ENCODE assay signal across 8 mouse cellular contexts in the genomic region with DNA sequence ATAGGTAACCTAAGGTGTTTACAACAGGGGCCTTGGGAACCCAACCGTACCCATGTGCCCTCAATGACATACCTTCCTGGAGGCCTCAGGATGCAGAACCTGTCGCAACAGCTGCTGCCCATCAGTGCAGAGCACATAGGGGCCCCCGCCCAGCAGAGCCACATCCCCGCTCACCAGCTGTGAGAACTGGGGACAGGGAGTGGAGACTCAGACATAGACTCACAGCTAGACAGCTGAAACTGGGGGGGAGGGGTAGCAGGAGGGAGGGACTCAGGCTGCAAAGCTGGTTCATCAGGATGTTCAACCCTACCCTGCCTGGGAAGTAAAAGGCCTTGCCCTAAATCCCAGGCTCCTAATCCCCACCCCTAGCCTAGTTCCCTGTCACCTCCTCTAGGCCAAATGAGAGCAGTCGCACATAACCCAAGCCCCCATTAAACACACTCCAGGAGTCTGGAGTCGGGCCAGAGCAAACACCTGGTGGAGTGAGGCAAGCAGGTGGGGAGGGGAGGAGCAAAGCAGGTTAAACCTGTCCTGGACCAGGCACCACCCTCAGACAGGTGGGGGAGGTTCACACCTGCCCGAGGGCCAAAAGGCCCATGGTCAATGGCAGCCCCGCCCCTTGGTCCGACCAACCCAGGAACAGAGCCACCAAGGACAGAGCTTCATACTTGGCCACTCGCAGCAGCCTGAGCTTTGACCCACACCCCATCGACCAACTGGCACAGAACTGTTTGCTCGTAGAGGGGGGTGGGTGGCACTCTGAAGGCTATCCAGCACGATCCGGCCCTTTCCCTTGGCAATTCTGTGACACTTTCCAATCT. TPM values are rescaled to one million over a fixed set of nuclear protein-coding genes. Genes with fewer than 3 reads are reported as not detected.
DNase-seq lines count a peak whose midpoint lies in the region; ATAC-seq and TF ChIP-seq lines count a peak whose summit lies in the region.

No protein-coding gene starts in this region.

- H3K27ac ChIP-seq in kidney, embryonic 14.5 days (ENCODE audit: low read depth, low read length) = peak overlapping the region; percentile 60
- peak overlapping the region; percentile 93 for H3K27ac ChIP-seq in lung, embryonic 14.5 days (ENCODE audit: low read depth)
- no peak overlapping the region for H3K27ac ChIP-seq in layer of hippocampus, adult 2 months

- WGBS in kidney, embryonic 14.5 days = 14% methylated on average over 14 of the region's 14 CpGs
- 12% methylated on average over 14 of the region's 14 CpGs for WGBS in lung, embryonic 14.5 days

- H3K4me3 ChIP-seq in kidney, embryonic 14.5 days (ENCODE audit: low read length) = peak overlapping the region; percentile 55; the same call in 1 of the 2 replicates
- H3K4me3 ChIP-seq in lung, embryonic 14.5 days (ENCODE audit: low read depth, low read length) = peak overlapping the region; percentile 55
- no peak overlapping the region for H3K4me3 ChIP-seq in layer of hippocampus, adult 2 months

- DNase-seq in testis, postnatal 14 days (ENCODE audit: low spot score) = peak; percentile 57
- no peak for DNase-seq in testis, postnatal 10 days (ENCODE audit: low spot score)
- peak; percentile 84 for DNase-seq in lung, embryonic 14.5 days
- DNase-seq in urinary bladder, postnatal 4 days (ENCODE audit: low spot score in 2 of 2) = peak; percentile 75 to 79
- DNase-seq in right cerebral cortex, postnatal 14 days = no peak
- no peak for DNase-seq in layer of hippocampus, adult 2 months (ENCODE audit: low spot score in 2 of 2)

- peaks cover 21% of the 10 kb centered on the region for H3K36me3 ChIP-seq in kidney, embryonic 14.5 days (ENCODE audit: control insufficient read depth, insufficient read depth, low read length)
- peaks cover 36% of the 10 kb centered on the region for H3K36me3 ChIP-seq in lung, embryonic 14.5 days (ENCODE audit: insufficient read depth)

- H3K4me1 ChIP-seq in kidney, embryonic 14.5 days (ENCODE audit: control insufficient read depth, insufficient read depth, low read length) = peaks cover 17% of the 10 kb centered on the region
- H3K4me1 ChIP-seq in lung, embryonic 14.5 days (ENCODE audit: insufficient read depth) = 0 out of 2 replicates have a peak, but pooled peaks cover 4% of the 10 kb centered on the region

- H3K27me3 ChIP-seq in kidney, embryonic 14.5 days (ENCODE audit: control insufficient read depth, insufficient read depth, low read length) = peaks cover 32% of the 10 kb centered on the region
- peaks cover 39% of the 10 kb centered on the region for H3K27me3 ChIP-seq in lung, embryonic 14.5 days (ENCODE audit: insufficient read depth, low read length)

- H3K9ac ChIP-seq in kidney, embryonic 14.5 days (ENCODE audit: low read depth, low read length) = 0 out of 2 replicates have a peak overlapping the region, but pooled peaks have one; percentile 57
- peak overlapping the region; percentile 62; the same call in 1 of the 2 replicates for H3K9ac ChIP-seq in lung, embryonic 14.5 days

- peak; percentile 54 for ATAC-seq in kidney, embryonic 14.5 days (ENCODE audit: low FRiP score, low TSS enrichment)
- ATAC-seq in lung, embryonic 14.5 days (ENCODE audit: insufficient read depth) = peak; percentile 71
- no peak for ATAC-seq in megakaryocyte, adult 5-6 weeks (ENCODE audit: poor library complexity, severe bottlenecking)

- H3K9me3 ChIP-seq in kidney, embryonic 14.5 days (ENCODE audit: control insufficient read depth, low read length) = no peaks in the 10 kb centered on the region
- H3K9me3 ChIP-seq in lung, embryonic 14.5 days (ENCODE audit: low read depth, low read length) = no peaks in the 10 kb centered on the region

- TF ChIP-seq CTCF in lung, embryonic 14.5 days (IDR thresholded peaks at IDR 0.05; ENCODE audit: low read depth) = no peak
- no peak for TF ChIP-seq CTCF in layer of hippocampus, adult 2 months (conservative IDR thresholded peaks at IDR 0.05)

- peak overlapping the region; percentile 86 for H3K4me2 ChIP-seq in kidney, embryonic 14.5 days (replicated peaks; ENCODE audit: low read depth, low read length)
- peak overlapping the region; percentile 76 for H3K4me2 ChIP-seq in lung, embryonic 14.5 days

RNA-seq across cellular contexts. Expression of a gene that starts 1.8 kb away (rescaled TPM):
- 5.6 and 9.1 TPM in 2 replicates for polyA plus RNA-seq in kidney, embryonic 14.5 days (2014; fragmentation: Nextera tagmentation; extraction: Ambion mirVana)
- polyA plus RNA-seq in lung, embryonic 14.5 days (2014; fragmentation: Nextera tagmentation; extraction: Ambion mirVana) = 29.6 and 31.1 TPM in 2 replicates
- under 1 TPM; 0.39 to 0.67 TPM for total RNA-seq in layer of hippocampus, adult 2 months (2021)
- total RNA-seq in megakaryocyte, adult 5-6 weeks (2015) = not detected in 2 replicates
- not detected in 2 replicates for total RNA-seq in megakaryocyte, adult 5-6 weeks (2017)

RNA-seq across cellular contexts. Expression of a gene that starts 15.2 kb away (rescaled TPM):
- 2.7 and 6.6 TPM in 2 replicates for polyA plus RNA-seq in kidney, embryonic 14.5 days (2014; fragmentation: Nextera tagmentation; extraction: Ambion mirVana)
- 3.5 and 3.8 TPM in 2 replicates for polyA plus RNA-seq in lung, embryonic 14.5 days (2014; fragmentation: Nextera tagmentation; extraction: Ambion mirVana)
- 10 to 100 TPM; 21.7 to 21.8 TPM for total RNA-seq in layer of hippocampus, adult 2 months (2021)
- 13.8 and 15.8 TPM in 2 replicates for total RNA-seq in megakaryocyte, adult 5-6 weeks (2015)
- total RNA-seq in megakaryocyte, adult 5-6 weeks (2017) = 12.9 and 15.8 TPM in 2 replicates

RNA-seq across cellular contexts. Expression of a gene that starts 33.7 kb away (rescaled TPM):
- 87.4 and 90.3 TPM in 2 replicates for polyA plus RNA-seq in kidney, embryonic 14.5 days (2014; fragmentation: Nextera tagmentation; extraction: Ambion mirVana)
- polyA plus RNA-seq in lung, embryonic 14.5 days (2014; fragmentation: Nextera tagmentation; extraction: Ambion mirVana) = 80.6 and 85.0 TPM in 2 replicates
- total RNA-seq in layer of hippocampus, adult 2 months (2021) = 10 to 100 TPM; 24.6 to 26.7 TPM
- 9.7 and 10.3 TPM in 2 replicates for total RNA-seq in megakaryocyte, adult 5-6 weeks (2015)
- total RNA-seq in megakaryocyte, adult 5-6 weeks (2017) = 7.6 and 9.4 TPM in 2 replicates

Comparison
In these comparisons a context has a peak if more than half of its experiments do, and no peak if none do; other contexts are left out.
1. DNase-seq: peak in testis, postnatal 14 days (single experiment), lung, embryonic 14.5 days (single experiment) and urinary bladder, postnatal 4 days (2 of 2); none in testis, postnatal 10 days (single experiment), right cerebral cortex, postnatal 14 days (single experiment) and layer of hippocampus, adult 2 months (0 of 2).